Mouse (Mus musculus) MEL (cell line): ENCODE results near the gene Ino80d. TPM values are rescaled to one million over a fixed set of nuclear protein-coding genes. Genes with fewer than 3 reads are reported as not detected.

Source experiments
- DNase-seq: peaks from one replicate; pipeline ENCODE4 v3.0.0; 2011; ENCODE audit warnings: low read depth, low spot score
- H3K27ac ChIP-seq: 2 replicates; pipeline ENCODE4 v1.5.1; 2012; ENCODE audit warnings: low read depth, mild to moderate bottlenecking, control low read depth, low read length, moderate library complexity; ENCODE audit not compliant: control insufficient read depth
- H3K27me3 ChIP-seq, 2 experiments: fragments of 150-350 bp in 1 of 2; sonication (generic) in 1 of 2; 2 replicates each; pipeline ENCODE4 v1.6.1; 2012; ENCODE audit warnings: low read length in 2 of 2, mild to moderate bottlenecking in 2 of 2, improper control_type of control experiment in 1 of 2, moderate library complexity in 1 of 2; ENCODE audit not compliant: insufficient read depth in 2 of 2, control insufficient read depth in 1 of 2
- H3K36me3 ChIP-seq, 2 experiments: 2 replicates each; pipeline ENCODE4 v1.6.1; 2012 to 2014; ENCODE audit warnings: low read length in 2 of 2, improper control_type of control experiment in 1 of 2, inconsistent platforms in 1 of 2, mild to moderate bottlenecking in 1 of 2; ENCODE audit not compliant: insufficient read depth in 2 of 2, control insufficient read depth in 1 of 2
- H3K4me1 ChIP-seq, 2 experiments: fragments of 150-350 bp in 1 of 2; sonication (generic) in 1 of 2; 2 replicates each; pipeline ENCODE4 v1.6.1; 2012; ENCODE audit warnings: low read length in 2 of 2, improper control_type of control experiment in 1 of 2, mild to moderate bottlenecking in 1 of 2; ENCODE audit not compliant: insufficient read depth in 2 of 2, control insufficient read depth in 1 of 2
- H3K4me3 ChIP-seq, 2 experiments: fragments of 150-350 bp in 1 of 2; sonication (generic) in 1 of 2; 2 replicates each; pipeline ENCODE4 v1.5.1; 2012; ENCODE audit warnings: low read depth in 2 of 2, low read length in 2 of 2, mild to moderate bottlenecking in 2 of 2, moderate library complexity in 2 of 2, control low read depth in 1 of 2, improper control_type of control experiment in 1 of 2; ENCODE audit not compliant: control insufficient read depth in 1 of 2, insufficient read depth in 1 of 2
- H3K79me2 ChIP-seq: 2 replicates; pipeline ENCODE4 v1.6.1; 2012; ENCODE audit warnings: mild to moderate bottlenecking, low read length, moderate library complexity; ENCODE audit not compliant: control insufficient read depth, poor library complexity, insufficient read depth
- H3K9ac ChIP-seq: 2 replicates; pipeline ENCODE4 v1.6.1; 2012; ENCODE audit warnings: low read depth, mild to moderate bottlenecking, control low read depth, low read length, moderate library complexity; ENCODE audit not compliant: control insufficient read depth, poor library complexity, severe bottlenecking
- H3K9me3 ChIP-seq: fragments of 150-350 bp; sonication (generic); replicated peaks from 2 replicates; pipeline ENCODE4 v1.6.1; 2012; ENCODE audit warnings: mild to moderate bottlenecking, low read length, improper control_type of control experiment, moderate library complexity; ENCODE audit not compliant: insufficient read depth
- CTCF ChIP-seq, 3 experiments: IDR thresholded peaks in 2 of 3; conservative IDR thresholded peaks in 1 of 3; 2 replicates each; pipeline ENCODE4 v1.5.1; 2011 to 2012; ENCODE audit warnings: low read length in 3 of 3, low read depth in 2 of 3, mild to moderate bottlenecking in 2 of 3, improper control_type of control experiment in 1 of 3, inconsistent platforms in 1 of 3, mixed read lengths in 1 of 3, moderate library complexity in 1 of 3; ENCODE audit not compliant: control insufficient read depth in 1 of 3, insufficient read depth in 1 of 3, poor library complexity in 1 of 3, severe bottlenecking in 1 of 3
- EP300 ChIP-seq, 2 experiments: IDR thresholded peaks; 2 replicates each; pipeline ENCODE4 v1.6.1; 2011; ENCODE audit warnings: improper control_type of control experiment in 2 of 2, low read length in 2 of 2, low read depth in 1 of 2, mild to moderate bottlenecking in 1 of 2
- MAFK ChIP-seq: IDR thresholded peaks from 2 replicates; pipeline ENCODE4 v1.6.1; 2011; ENCODE audit warnings: low read depth, mild to moderate bottlenecking, low read length, improper control_type of control experiment, borderline replicate concordance
- MAX ChIP-seq: IDR thresholded peaks from 2 replicates; pipeline ENCODE4 v1.6.1; 2011; ENCODE audit warnings: low read length, improper control_type of control experiment
- MXI1 ChIP-seq: IDR thresholded peaks from 2 replicates; pipeline ENCODE4 v1.6.1; 2011; ENCODE audit warnings: mild to moderate bottlenecking, low read depth, low read length, improper control_type of control experiment
- MYB ChIP-seq: IDR thresholded peaks from 2 replicates; pipeline ENCODE4 v1.6.1; 2011; ENCODE audit warnings: mild to moderate bottlenecking, low read depth, low read length, improper control_type of control experiment
- NRF1 ChIP-seq: IDR thresholded peaks from 2 replicates; pipeline ENCODE4 v1.6.1; 2014; ENCODE audit warnings: low read depth, mild to moderate bottlenecking, inconsistent platforms, low read length, improper control_type of control experiment, moderate library complexity; ENCODE audit not compliant: poor library complexity, insufficient read depth, severe bottlenecking
- POLR2A ChIP-seq, 2 experiments: IDR thresholded peaks; 2 replicates each; pipeline ENCODE4 v1.6.1; 2011 to 2012; ENCODE audit warnings: low read length in 2 of 2, mild to moderate bottlenecking in 2 of 2, control low read depth in 1 of 2, improper control_type of control experiment in 1 of 2, low read depth in 1 of 2, moderate library complexity in 1 of 2; ENCODE audit not compliant: control insufficient read depth in 1 of 2, insufficient read depth in 1 of 2, poor library complexity in 1 of 2
- SIN3A ChIP-seq: IDR thresholded peaks from 2 replicates; pipeline ENCODE4 v1.6.1; 2012; ENCODE audit warnings: low read length, improper control_type of control experiment, inconsistent platforms
- SMC3 ChIP-seq: IDR thresholded peaks from 2 replicates; pipeline ENCODE4 v1.6.1; 2011; ENCODE audit warnings: low read depth, low read length, improper control_type of control experiment
- TAL1 ChIP-seq: IDR thresholded peaks from 2 replicates; pipeline ENCODE4 v1.6.1; 2012; ENCODE audit warnings: mild to moderate bottlenecking, inconsistent platforms, low read length, moderate library complexity, mixed read lengths
- TCF12 ChIP-seq: IDR thresholded peaks from 2 replicates; pipeline ENCODE4 v1.6.1; 2014; ENCODE audit warnings: low read depth, mild to moderate bottlenecking, inconsistent platforms, low read length, improper control_type of control experiment, moderate library complexity
- UBTF ChIP-seq: IDR thresholded peaks from 2 replicates; pipeline ENCODE4 v1.6.1; 2012; ENCODE audit warnings: low read depth, mild to moderate bottlenecking, inconsistent platforms, low read length, improper control_type of control experiment, moderate library complexity, borderline replicate concordance; ENCODE audit not compliant: insufficient read depth
- USF1 ChIP-seq: IDR thresholded peaks from 2 replicates; pipeline ENCODE4 v1.6.1; 2014; ENCODE audit warnings: low read depth, mild to moderate bottlenecking, inconsistent platforms, low read length, improper control_type of control experiment, moderate library complexity
- USF2 ChIP-seq, 2 experiments: IDR thresholded peaks; 2 replicates each; pipeline ENCODE4 v1.6.1; 2011 to 2012; ENCODE audit warnings: improper control_type of control experiment in 2 of 2, low read length in 2 of 2, borderline replicate concordance in 1 of 2, inconsistent platforms in 1 of 2, low read depth in 1 of 2, mild to moderate bottlenecking in 1 of 2; ENCODE audit not compliant: insufficient read depth in 1 of 2
- ZC3H11A ChIP-seq: IDR thresholded peaks from 2 replicates; pipeline ENCODE4 v1.6.1; 2012; ENCODE audit warnings: low read depth, mild to moderate bottlenecking, inconsistent platforms, low read length, improper control_type of control experiment
- ZKSCAN1 ChIP-seq: IDR thresholded peaks from 2 replicates; pipeline ENCODE4 v1.6.1; 2012; ENCODE audit warnings: low read depth, mild to moderate bottlenecking, inconsistent platforms, low read length, improper control_type of control experiment, moderate library complexity
- polyA plus RNA-seq, 2 experiments: library from polyadenylated mRNA; stranded (reverse) in 1 of 2; unstranded in 1 of 2; fragments of >175 nt in 1 of 2; fragments of >200 nt in 1 of 2; gene quantifications; 2 replicates each; pipeline versions ENCODE4 v1.2.1 to v1.2.4; 2012; ENCODE audit warnings: low replicate concordance in 2 of 2, low read depth in 1 of 2; ENCODE audit not compliant: insufficient read length in 2 of 2, insufficient read depth in 1 of 2, missing spikeins in 1 of 2
- total RNA-seq: library from RNA; depleted of rRNA; stranded (reverse); fragments of 300-350 nt; gene quantifications from 2 replicates; pipeline ENCODE4 v1.2.3, GENCODE M21; 2012

The Ino80d gene
- total and polyA plus RNA-seq, 3 experiments = 4.0 to 5.8 TPM; not detected in 1

DNA sequence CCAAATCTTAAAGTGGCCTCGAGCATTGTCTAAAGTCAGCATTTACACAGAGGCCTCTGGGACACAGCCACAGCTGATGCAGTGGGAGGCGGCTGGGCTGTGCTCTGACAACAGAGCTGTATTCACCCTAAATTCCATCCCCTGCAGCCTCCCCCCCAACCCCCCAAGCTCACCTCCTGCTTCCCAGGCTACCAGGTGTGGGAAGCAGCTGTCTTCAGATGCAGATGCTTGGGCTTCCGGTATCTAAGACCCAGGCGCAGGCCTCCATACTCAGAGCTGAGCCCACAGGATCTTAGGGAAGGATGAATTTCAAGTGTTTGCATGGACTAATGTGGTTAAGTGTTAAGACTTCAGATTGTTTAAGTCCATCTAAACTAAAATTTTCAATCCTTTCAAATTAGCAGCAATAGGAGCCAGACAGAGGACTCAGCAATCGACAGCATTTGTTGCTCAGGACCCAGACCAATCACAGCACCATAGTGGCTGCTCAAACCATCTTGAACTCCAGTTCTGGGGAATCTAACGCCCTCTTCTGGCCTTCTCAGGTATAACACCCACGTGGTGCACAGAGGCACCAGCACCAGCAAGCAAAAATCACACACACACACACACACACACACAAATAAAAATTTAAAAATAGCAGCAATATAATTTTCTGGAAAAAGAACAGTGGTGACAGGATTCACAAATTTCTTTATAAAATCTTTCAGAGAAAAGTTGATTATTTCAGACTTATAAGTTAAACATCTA lies 3.8 kb downstream of the Ino80d start:
- no peak for TF ChIP-seq USF2 (IDR thresholded peaks at IDR 0.05; ENCODE audit: borderline replicate concordance in 1 of 2, insufficient read depth in 1 of 2, low read depth in 1 of 2, low read length in 2 of 2)
- TF ChIP-seq UBTF = no peak
- TF ChIP-seq EP300 (IDR thresholded peaks at IDR 0.05; ENCODE audit: low read depth in 1 of 2, low read length in 2 of 2) = no peak
- no peak for TF ChIP-seq NRF1
- no peak for TF ChIP-seq SMC3
- no peak for TF ChIP-seq SIN3A
- no peak for TF ChIP-seq MAX
- no peak for TF ChIP-seq POLR2A (IDR thresholded peaks at IDR 0.05; ENCODE audit: control insufficient read depth in 1 of 2, insufficient read depth in 1 of 2, low read depth in 1 of 2, low read length in 2 of 2, poor library complexity in 1 of 2)
- peak; percentile 51 to 57 (median 54) for TF ChIP-seq CTCF (IDR thresholded peaks at IDR 0.05 in 2 of 3, conservative IDR thresholded peaks at IDR 0.05 in 1 of 3; ENCODE audit: control insufficient read depth in 1 of 3, insufficient read depth in 1 of 3, low read depth in 2 of 3, low read length in 3 of 3, poor library complexity in 1 of 3, severe bottlenecking in 1 of 3)
- TF ChIP-seq TCF12 = no peak
- TF ChIP-seq MAFK = no peak
- TF ChIP-seq USF1 = peak; percentile 40; the same call in 1 of the 2 replicates
- no peak for TF ChIP-seq MYB
- no peak for TF ChIP-seq MXI1
- no peak for TF ChIP-seq TAL1
- no peak overlapping the region for H3K4me3 ChIP-seq
- no peaks in the 10 kb centered on the region for H3K27me3 ChIP-seq
- H3K27ac ChIP-seq = no peak overlapping the region
- no peak overlapping the region for H3K9ac ChIP-seq
- peaks cover 2 to 7% of the 10 kb centered on the region in 2 experiments; a peak in 3 of 4 replicates for H3K4me1 ChIP-seq
- DNase-seq = peak; percentile 68
- H3K79me2 ChIP-seq = peaks cover 65% of the 10 kb centered on the region
- peaks cover 2 to 9% of the 10 kb centered on the region in 2 experiments for H3K36me3 ChIP-seq
- H3K9me3 ChIP-seq = no peaks in the 10 kb centered on the region

GRCm38 (mm10) chr1:63107614-63108327 lies 6.7 kb downstream of the Ino80d start:
- no peak overlapping the region for H3K27ac ChIP-seq
- TF ChIP-seq ZC3H11A (no peak), ZKSCAN1 (no peak)
- H3K27me3 ChIP-seq = no peaks in the 10 kb centered on the region
- no peak overlapping the region for H3K4me3 ChIP-seq
- no peak for DNase-seq
- H3K36me3 ChIP-seq = peaks cover 9 to 10% of the 10 kb centered on the region in 2 experiments
- peaks cover 42% of the 10 kb centered on the region for H3K79me2 ChIP-seq
- H3K9me3 ChIP-seq = no peaks in the 10 kb centered on the region
- peaks cover 2 to 7% of the 10 kb centered on the region in 2 experiments; a peak in 3 of 4 replicates for H3K4me1 ChIP-seq
- H3K9ac ChIP-seq = no peak overlapping the region
